Mouse (Mus musculus) liver, embryonic 15.5 days (tissue): ENCODE measurements around the gene Pnpla2. TPM values are rescaled to one million over a fixed set of nuclear protein-coding genes. Genes with fewer than 3 reads are reported as not detected.

Source experiments
- ATAC-seq: fragments of 200-750 bp; cut with Nextera tagmentation; 2 replicates; pipeline ENCODE4 v1.8.0; 2017; ENCODE audit warnings: moderate number of reproducible peaks, mild to moderate bottlenecking, moderate library complexity; ENCODE audit not compliant: insufficient read depth
- H3K27ac ChIP-seq: fragments of 300-500 bp; sonication (generic); replicated peaks from 2 replicates; pipeline ENCODE4 v1.5.1; 2015; ENCODE audit warnings: mild to moderate bottlenecking, inconsistent platforms
- H3K27me3 ChIP-seq: fragments of 300-500 bp; sonication (generic); 2 replicates; pipeline ENCODE4 v1.6.1; 2015; ENCODE audit warnings: mild to moderate bottlenecking, inconsistent platforms
- H3K36me3 ChIP-seq: fragments of 300-500 bp; sonication (generic); replicated peaks from 2 replicates; pipeline ENCODE4 v1.6.1; 2015; ENCODE audit warnings: moderate library complexity, mild to moderate bottlenecking, inconsistent platforms
- H3K4me1 ChIP-seq: fragments of 300-500 bp; sonication (generic); replicated peaks from 2 replicates; pipeline ENCODE4 v1.6.1; 2015; ENCODE audit warnings: inconsistent platforms
- H3K4me2 ChIP-seq: fragments of 300-500 bp; sonication (generic); 2 replicates; pipeline ENCODE4 v1.6.1; 2015; ENCODE audit warnings: moderate library complexity, mild to moderate bottlenecking, inconsistent platforms
- H3K4me3 ChIP-seq: fragments of 300-500 bp; sonication (generic); replicated peaks from 2 replicates; pipeline ENCODE4 v1.5.1; 2015; ENCODE audit warnings: mild to moderate bottlenecking, inconsistent platforms
- H3K9ac ChIP-seq: fragments of 300-500 bp; sonication (generic); 2 replicates; pipeline ENCODE4 v1.6.1; 2015; ENCODE audit warnings: moderate library complexity, mild to moderate bottlenecking, inconsistent platforms
- H3K9me3 ChIP-seq: fragments of 300-500 bp; sonication (generic); replicated peaks from 2 replicates; pipeline ENCODE4 v1.6.1; 2016; ENCODE audit warnings: inconsistent platforms
- WGBS: fragments of 180-500 bp; shearing (Covaris S2); methylation state at CpG from one replicate; pipeline ENCODE4 v1.1.7; 2015; ENCODE audit warnings: mixed read lengths; ENCODE audit not compliant: insufficient replicate concordance; 5-methylcytosine and 5-hydroxymethylcytosine counted together
- polyA plus RNA-seq: library from polyadenylated mRNA; unstranded; fragments of >200 nt; fragmentation: Nextera tagmentation; extraction: Ambion mirVana; gene quantifications from 2 replicates; pipeline ENCODE4 v1.2.1, GENCODE M21; 2015

The Pnpla2 gene
- polyA plus RNA-seq, 1 experiment from 2014 or later: 15.3 TPM

DNA sequence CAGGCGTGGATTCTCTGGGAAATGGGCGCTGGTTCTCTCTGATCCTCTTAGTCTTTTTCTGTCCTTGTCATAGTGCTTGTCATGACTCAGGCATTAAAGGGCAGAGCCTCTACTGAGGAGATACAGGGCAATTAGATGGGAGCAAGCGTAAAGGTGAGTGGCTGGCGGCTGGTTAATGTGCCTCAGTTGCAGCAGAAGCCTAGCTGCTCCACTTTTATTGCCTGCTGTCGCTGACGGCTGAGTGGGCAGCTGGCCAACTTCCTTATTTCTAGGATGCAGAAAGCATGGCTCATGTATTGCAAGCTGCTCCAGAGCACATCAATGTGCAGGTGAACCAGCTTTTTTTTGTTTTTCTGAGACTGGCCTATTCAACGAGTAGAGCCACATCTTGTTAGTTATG lies 36.0 kb upstream of the Pnpla2 start:
- peaks cover 8% of the 10 kb centered on the region for H3K27me3 ChIP-seq
- H3K9me3 ChIP-seq: no peaks in the 10 kb centered on the region
- no peak overlapping the region for H3K4me3 ChIP-seq
- H3K4me2 ChIP-seq: no peak overlapping the region
- 38% methylated on average over 7 of the region's 7 CpGs for WGBS
- H3K9ac ChIP-seq: no peak overlapping the region
- H3K4me1 ChIP-seq: peaks cover 13% of the 10 kb centered on the region
- H3K36me3 ChIP-seq: no peaks in the 10 kb centered on the region
- ATAC-seq: no peak
- H3K27ac ChIP-seq: no peak overlapping the region

DNA sequence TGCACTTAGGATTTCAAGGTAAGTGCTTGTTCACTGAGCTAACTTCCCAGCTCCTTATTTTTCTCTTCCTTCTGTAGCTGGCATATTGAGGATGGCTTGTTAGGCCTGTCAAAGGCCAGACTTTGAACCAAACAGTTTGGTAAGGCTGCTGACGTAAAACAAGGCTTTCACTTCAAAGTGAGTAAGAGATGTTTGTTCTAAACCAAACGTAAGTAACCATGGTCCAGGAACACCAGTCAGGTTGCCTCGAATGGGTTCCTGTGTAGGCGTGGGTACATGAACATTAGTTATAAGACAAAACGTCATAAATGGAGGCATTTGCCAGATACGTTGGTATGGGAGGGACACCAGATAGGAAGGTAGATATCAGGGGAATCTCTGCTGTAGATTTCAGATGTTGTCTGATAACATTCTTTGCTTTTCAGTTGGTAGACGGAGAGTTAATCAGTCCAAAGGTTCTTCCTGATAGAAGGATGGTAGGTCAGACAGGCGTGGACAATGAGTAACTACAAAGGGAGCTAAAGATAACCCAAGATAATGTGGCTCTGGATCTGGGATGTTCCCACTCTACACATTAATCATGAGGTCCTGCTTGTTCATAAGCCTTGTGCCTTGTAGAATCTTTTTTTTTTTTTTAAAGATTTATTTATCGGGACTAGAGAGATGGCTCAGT lies 34.8 kb upstream of the Pnpla2 start:
- no peaks in the 10 kb centered on the region for H3K9me3 ChIP-seq
- H3K27ac ChIP-seq: peak overlapping the region; percentile 41; the same call in 1 of the 2 replicates
- ATAC-seq: peak; percentile 22; the same call in 1 of the 2 replicates
- H3K4me3 ChIP-seq: no peak overlapping the region
- 0 out of 2 replicates have a peak, but pooled peaks cover 3% of the 10 kb centered on the region for H3K4me1 ChIP-seq
- WGBS: 51% methylated on average over 9 of the region's 9 CpGs
- peaks cover 8% of the 10 kb centered on the region for H3K27me3 ChIP-seq
- H3K4me2 ChIP-seq: no peak overlapping the region
- no peaks in the 10 kb centered on the region for H3K36me3 ChIP-seq
- no peak overlapping the region for H3K9ac ChIP-seq

DNA sequence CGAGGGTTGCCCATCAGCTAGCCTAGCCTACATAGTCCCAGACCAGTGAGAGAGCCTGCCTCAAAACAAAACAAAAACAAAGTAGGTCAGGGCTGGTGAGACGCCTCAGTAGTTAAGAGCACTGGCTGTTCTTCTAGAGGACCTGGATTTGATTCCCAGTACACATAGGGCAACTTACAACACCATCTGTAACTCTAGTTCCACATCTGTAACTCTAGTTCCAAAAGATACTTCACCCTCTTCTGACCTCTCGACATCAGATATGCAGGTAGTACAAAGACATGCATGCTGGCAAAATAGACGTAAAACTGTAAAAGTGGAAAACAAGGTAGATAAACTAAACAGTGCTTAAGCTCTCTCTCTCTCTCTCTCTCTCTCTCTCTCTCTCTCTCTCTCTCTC lies 31.2 kb upstream of the Pnpla2 start:
- Histone ChIP-seq H3K4me3 (no peak overlapping the region), H3K27ac (no peak overlapping the region), H3K36me3 (no peaks in the 10 kb centered on the region), H3K4me1 (peaks cover 16% of the 10 kb centered on the region), H3K9me3 (no peaks in the 10 kb centered on the region), H3K27me3 (peaks cover 23% of the 10 kb centered on the region), H3K9ac (no peak overlapping the region), H3K4me2 (no peak overlapping the region)
- 54% methylated on average over 4 of the region's 4 CpGs for WGBS
- no peak for ATAC-seq

DNA sequence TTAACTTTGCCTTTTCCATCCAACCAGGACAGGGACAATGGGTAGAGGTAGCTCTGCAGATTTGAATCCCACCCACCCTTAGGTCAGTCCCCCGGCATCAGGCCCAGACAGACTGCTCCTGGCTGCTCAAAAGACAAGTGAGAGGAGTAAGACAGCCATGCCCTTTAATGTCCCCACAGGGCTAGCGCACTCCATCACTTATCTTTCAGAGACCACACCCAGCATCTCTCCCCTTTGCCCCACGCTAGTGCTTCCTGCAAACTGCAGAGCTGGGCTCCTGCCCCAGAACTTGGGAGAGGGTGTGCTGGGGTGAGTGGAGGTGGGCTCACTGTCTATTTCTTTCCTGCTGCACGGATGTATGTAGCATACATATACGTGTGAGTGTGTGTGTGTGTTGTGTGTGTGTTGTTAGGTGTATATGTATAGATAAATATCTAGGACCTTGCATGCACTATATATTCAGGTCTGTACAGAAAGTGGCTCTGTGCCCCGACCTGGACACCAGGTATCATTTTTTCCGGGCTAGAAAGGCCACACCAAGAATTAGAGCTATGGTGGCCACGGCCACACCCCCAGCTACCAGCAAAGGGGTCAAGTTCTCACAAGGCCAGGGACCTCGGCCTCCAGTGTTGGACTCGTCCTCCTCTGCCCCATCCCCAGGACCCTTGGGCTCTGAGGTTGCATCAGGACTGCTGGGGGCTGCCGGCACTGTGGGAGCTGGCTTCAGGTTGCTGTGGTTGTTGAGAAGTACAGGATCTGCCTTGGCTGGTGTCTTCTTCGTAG lies 27.9 kb upstream of the Pnpla2 start:
- Histone ChIP-seq H3K27me3 (peaks cover 18% of the 10 kb centered on the region), H3K36me3 (peaks cover 13% of the 10 kb centered on the region), H3K9ac (no peak overlapping the region), H3K4me3 (no peak overlapping the region), H3K4me1 (peaks cover 30% of the 10 kb centered on the region), H3K9me3 (no peaks in the 10 kb centered on the region), H3K4me2 (no peak overlapping the region), H3K27ac (no peak overlapping the region)
- WGBS: 53% methylated on average over 12 of the region's 12 CpGs
- no peak for ATAC-seq

DNA sequence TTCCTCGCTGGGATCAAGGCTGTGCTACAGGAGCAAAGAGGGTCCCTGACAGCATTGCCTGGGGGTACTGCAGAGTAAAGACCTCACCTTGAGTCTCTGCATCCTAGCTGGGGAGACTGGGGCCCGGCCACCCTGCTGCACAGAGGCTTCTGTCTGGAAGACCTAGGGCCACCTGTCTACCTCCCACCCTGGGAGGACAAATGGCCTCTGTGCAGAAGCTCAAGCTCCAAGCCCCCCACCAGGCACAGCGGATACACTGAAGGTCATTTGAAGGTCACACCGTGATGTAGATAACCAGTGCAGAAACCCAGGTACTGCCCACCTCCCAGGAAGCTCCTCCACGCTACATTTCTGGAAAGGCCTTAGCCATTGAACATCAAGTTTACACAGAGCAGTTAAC lies 26.3 kb upstream of the Pnpla2 start:
- Histone ChIP-seq H3K9me3 (no peaks in the 10 kb centered on the region), H3K27ac (no peak overlapping the region), H3K36me3 (peaks cover 27% of the 10 kb centered on the region), H3K4me3 (no peak overlapping the region), H3K4me1 (peaks cover 44% of the 10 kb centered on the region), H3K27me3 (peaks cover 18% of the 10 kb centered on the region), H3K4me2 (no peak overlapping the region), H3K9ac (no peak overlapping the region)
- ATAC-seq: no peak
- 49% methylated on average over 5 of the region's 5 CpGs for WGBS

DNA sequence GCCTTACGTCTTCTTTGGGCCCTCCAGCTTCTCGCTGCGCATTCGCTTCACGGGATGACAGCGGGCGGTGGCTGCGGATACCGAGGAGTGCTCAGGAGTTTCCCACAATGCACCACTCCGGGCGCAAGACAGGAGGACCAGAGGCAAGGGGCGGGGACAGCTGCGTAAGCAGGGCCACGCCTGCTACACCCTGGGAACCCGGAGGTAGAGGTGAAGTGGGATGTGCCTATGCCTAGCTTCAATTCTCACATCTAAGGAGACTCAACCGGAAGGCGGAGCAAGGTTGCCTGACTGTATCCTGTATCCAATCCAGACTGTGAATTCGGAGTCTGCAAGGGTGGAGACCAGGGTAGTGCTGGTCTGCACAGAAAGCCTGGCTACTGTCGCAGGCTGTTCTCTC lies 25.7 kb upstream of the Pnpla2 start, which contains the start of gene Cend1:
Gene Cend1, minus strand, starts transcription at position 182 of the 400 bp plus-strand sequence.
- WGBS: 22% methylated on average over 19 of the region's 19 CpGs
- H3K4me2 ChIP-seq: no peak within 1 kb of the TSS
- H3K27ac ChIP-seq: no peak within 1 kb of the TSS
- no peak; the same call in 1 of the 2 replicates for ATAC-seq
- peaks cover 31% of the 10 kb centered on the region for H3K36me3 ChIP-seq
- H3K4me3 ChIP-seq: no peak within 1 kb of the TSS
- H3K27me3 ChIP-seq: peaks cover 18% of the 10 kb centered on the region
- H3K9ac ChIP-seq: no peak within 1 kb of the TSS
- H3K4me1 ChIP-seq: peaks cover 50% of the 10 kb centered on the region
- no peaks in the 10 kb centered on the region for H3K9me3 ChIP-seq

DNA sequence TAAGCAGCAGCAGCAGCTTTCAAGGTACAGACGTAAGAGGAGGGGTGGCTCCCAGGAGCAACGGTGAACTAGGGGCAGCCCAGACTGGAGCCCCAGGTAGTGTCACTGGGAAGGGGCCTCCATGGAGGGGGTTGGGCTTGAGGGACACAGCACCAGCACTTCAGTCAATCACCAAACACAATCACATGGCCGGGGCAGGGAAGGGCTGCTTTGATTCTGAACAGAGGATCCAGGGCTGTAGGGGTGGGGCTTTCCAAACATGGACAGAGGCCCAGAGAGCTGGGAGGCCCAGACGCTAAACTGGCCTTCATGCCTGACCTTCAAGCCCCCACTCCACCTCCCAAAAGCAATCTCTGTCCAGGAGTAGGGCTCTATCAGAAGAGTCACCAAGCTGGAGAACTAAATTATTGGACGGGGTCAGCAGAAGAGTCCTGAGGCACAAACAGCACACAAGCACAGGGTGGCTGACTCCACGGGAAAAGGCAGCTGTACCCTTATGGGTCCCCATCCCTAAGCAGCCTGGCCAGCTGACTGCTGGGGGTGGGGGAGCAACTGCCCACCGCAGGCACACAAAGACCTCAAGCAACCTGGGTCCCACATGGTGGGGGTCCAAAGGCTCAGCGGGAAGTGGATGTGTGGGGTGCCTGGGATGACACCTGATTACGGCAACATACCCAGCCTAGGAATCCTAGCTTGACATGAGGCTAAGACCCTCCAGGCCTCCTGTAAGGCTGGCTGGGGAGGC lies 25.0 kb upstream of the Pnpla2 start:
- peaks cover 18% of the 10 kb centered on the region for H3K27me3 ChIP-seq
- no peak overlapping the region for H3K27ac ChIP-seq
- H3K9ac ChIP-seq: no peak overlapping the region
- 63% methylated on average over 9 of the region's 9 CpGs for WGBS
- no peak overlapping the region for H3K4me2 ChIP-seq
- ATAC-seq: no peak
- H3K9me3 ChIP-seq: no peaks in the 10 kb centered on the region
- H3K4me1 ChIP-seq: peaks cover 57% of the 10 kb centered on the region
- no peak overlapping the region for H3K4me3 ChIP-seq
- H3K36me3 ChIP-seq: peaks cover 31% of the 10 kb centered on the region

DNA sequence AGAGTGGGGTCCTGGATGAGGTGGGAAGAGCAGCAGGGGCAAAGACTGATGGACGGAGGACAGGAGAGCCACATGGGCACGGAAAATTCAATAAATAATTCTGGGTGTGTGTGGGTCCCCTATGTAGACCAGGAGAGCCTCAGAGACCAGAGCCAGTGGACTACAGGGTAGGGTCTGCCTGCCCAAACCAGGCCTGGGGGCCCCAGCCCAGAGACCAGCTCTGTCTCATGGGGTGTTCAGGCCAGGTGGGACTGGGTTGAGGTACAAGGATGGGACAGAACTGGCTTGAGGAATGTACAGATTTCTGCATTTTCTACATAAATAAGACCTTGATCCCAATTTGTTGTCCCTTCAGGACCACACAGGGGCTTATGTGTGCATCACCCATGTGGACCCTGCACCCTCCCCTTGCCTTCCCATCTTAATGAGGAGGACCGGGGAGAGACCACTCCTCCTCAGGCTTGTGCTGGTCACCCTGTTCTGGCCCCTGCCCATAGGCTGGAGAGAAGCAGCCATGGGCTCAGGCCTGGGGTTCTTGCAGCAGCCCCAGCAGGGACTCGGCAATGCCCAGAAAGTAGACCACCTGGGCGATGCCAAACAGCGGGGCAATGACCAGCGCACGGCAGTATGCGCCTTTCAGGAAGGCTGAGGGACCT lies 24.3 kb upstream of the Pnpla2 start:
- no peak overlapping the region for H3K9ac ChIP-seq
- peaks cover 13% of the 10 kb centered on the region for H3K27me3 ChIP-seq
- no peak for ATAC-seq
- H3K4me1 ChIP-seq: peaks cover 64% of the 10 kb centered on the region
- peaks cover 31% of the 10 kb centered on the region for H3K36me3 ChIP-seq
- no peak overlapping the region for H3K4me2 ChIP-seq
- H3K27ac ChIP-seq: no peak overlapping the region
- no peaks in the 10 kb centered on the region for H3K9me3 ChIP-seq
- 85% methylated on average over 9 of the region's 9 CpGs for WGBS
- H3K4me3 ChIP-seq: no peak overlapping the region

DNA sequence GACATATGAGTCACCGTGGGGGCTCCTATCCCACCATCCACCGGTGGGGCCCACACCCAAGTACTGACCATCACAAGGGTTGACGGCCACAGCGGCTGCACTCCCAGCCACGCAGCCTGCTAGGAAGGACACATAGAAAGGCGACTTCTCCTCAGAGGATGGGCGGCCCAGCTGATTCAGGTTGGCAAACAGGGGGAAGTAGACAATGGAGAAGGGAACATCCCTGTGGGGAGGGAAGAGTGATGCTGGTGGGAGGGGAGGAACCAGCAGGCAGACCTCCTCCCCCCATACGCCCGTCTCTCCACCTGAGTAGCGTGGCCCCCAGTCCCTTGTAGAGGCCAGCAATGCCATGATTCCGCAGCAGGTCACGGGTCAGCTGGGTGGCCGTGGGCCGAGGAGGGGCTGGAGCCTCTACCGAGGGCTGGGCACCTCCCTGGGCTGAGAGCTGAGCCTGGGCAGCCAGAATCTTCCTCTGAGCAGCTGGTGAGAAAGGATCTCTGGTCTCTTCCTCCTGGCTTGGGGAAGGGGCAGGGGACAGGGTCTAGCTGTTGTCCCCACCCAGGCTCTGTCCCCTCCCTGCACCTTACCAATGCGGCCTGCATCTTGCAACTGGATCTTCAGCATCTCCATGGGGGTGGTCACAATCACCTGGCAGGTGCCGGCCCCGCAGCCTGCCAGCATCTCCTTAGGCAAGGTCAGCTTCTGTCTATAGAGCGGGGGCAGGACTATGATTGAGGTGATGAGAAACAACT lies 23.4 kb upstream of the Pnpla2 start:
- H3K36me3 ChIP-seq: peaks cover 31% of the 10 kb centered on the region

DNA sequence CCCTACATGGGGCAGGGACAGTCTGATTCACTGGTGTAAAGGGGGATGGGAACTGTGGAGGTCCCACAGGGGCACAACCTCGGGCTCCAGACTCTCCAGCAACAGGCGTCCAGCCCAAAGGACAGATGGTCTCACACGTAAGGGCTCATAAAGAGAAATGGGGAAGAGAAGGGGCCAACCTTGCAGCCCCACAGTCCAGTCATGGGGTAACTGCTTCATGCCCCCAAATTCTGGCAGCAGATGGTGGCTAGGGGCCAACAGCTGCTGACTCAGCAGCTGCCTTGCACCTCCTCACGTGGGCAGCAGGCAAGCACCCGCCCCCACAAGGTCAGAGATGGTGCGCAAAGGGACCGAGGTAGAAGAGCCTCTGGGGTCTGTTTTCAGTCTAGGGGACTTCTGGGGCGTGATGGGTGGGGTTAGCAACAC lies 22.8 kb upstream of the Pnpla2 start:
- H3K4me1 ChIP-seq: peaks cover 69% of the 10 kb centered on the region

More for the DNA sequence above, 23.4 kb upstream of the Pnpla2 start:
- Histone ChIP-seq H3K27me3 (peaks cover 5% of the 10 kb centered on the region; the same call in 1 of the 2 replicates), H3K4me3 (no peak overlapping the region), H3K4me1 (peaks cover 69% of the 10 kb centered on the region), H3K9me3 (no peaks in the 10 kb centered on the region), H3K4me2 (no peak overlapping the region), H3K9ac (no peak overlapping the region), H3K27ac (no peak overlapping the region)
- WGBS: 83% methylated on average over 19 of the region's 19 CpGs
- ATAC-seq: no peak

More for the DNA sequence above, 22.8 kb upstream of the Pnpla2 start:
- H3K27ac ChIP-seq: no peak overlapping the region
- H3K4me3 ChIP-seq: no peak overlapping the region
- peaks cover 31% of the 10 kb centered on the region for H3K36me3 ChIP-seq
- no peak overlapping the region for H3K4me2 ChIP-seq
- ATAC-seq: no peak
- no peaks in the 10 kb centered on the region for H3K27me3 ChIP-seq
- WGBS: 70% methylated on average over 8 of the region's 8 CpGs
- no peaks in the 10 kb centered on the region for H3K9me3 ChIP-seq
- H3K9ac ChIP-seq: no peak overlapping the region
